Mouse (Mus musculus): ENCODE measurements at regions not wholly inside any gene's neighbourhood (a gene's known extent, or its start where the extent isn't known, plus 50 kb on each side); places are given as distances from the start of the nearest gene placed in this dataset.

DNA sequence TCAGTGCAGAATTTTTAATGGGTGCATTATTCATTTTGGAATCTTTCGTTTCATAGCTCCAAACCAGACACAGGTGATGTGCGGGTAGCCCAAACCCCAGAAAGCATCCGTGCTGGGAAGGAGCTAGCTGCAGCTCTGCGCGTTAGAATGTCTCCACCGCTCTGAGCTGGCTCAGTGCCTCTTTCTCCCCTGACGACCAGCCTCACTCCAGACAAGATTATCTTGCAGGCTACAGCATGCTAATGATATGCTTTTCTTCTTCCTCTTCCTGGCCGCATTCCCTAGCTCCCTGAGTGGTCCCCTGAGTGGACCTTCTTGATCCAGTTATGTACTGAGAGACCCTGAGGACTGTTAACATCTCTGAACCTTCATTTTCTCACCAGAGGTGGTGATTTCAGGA is 624.4 kb upstream of the Fam19a5 start:
- TF ChIP-seq GATA1 (IDR thresholded peaks at IDR 0.05; ENCODE audit: borderline replicate concordance, low read length) (no peak), FLI1 (IDR thresholded peaks at IDR 0.05; ENCODE audit: low read length) (no peak)
